Mouse (Mus musculus) bone marrow macrophage, adult 2 months (primary cell): ENCODE data around the gene Slc19a3.

Experiments
- CTCF ChIP-seq: IDR thresholded peaks from 2 replicates; pipeline ENCODE4 v1.5.1; 2012; ENCODE audit warnings: low read depth, mild to moderate bottlenecking, low read length, moderate library complexity
- POLR2A ChIP-seq: IDR thresholded peaks from 2 replicates; pipeline ENCODE4 v1.6.1; 2012; ENCODE audit warnings: mild to moderate bottlenecking, low read depth, low read length, borderline replicate concordance

- TF ChIP-seq CTCF (no peak), POLR2A (no peak)
These were observed 21.7 kb downstream of the Slc19a3 start for GRCm38 (mm10) chr1:83016556-83016955.
